Mouse (Mus musculus) midbrain, postnatal 0 days (tissue): ENCODE data around the gene Camk2b. TPM values are rescaled to one million over a fixed set of nuclear protein-coding genes. Genes with fewer than 3 reads are reported as not detected.

Source experiments
- ATAC-seq: fragments of 200-750 bp; cut with Nextera tagmentation; 2 replicates; pipeline ENCODE4 v1.8.0; 2017; ENCODE audit warnings: moderate number of reproducible peaks, mild to moderate bottlenecking, moderate TSS enrichment, moderate library complexity; ENCODE audit not compliant: low FRiP score
- DNase-seq: peaks from one replicate; pipeline ENCODE4 v3.0.0-alpha.2; 2015; ENCODE audit warnings: low spot score
- H3K27ac ChIP-seq: fragments of 300-500 bp; sonication (generic); 2 replicates; pipeline ENCODE4 v1.5.1; 2014; ENCODE audit warnings: low read depth, mild to moderate bottlenecking, low read length, mixed read lengths
- H3K27me3 ChIP-seq: fragments of 300-500 bp; sonication (generic); 2 replicates; pipeline ENCODE4 v1.6.1; 2014; ENCODE audit warnings: low read length, control low read depth, mixed read lengths; ENCODE audit not compliant: insufficient read depth
- H3K36me3 ChIP-seq: fragments of 300-500 bp; sonication (generic); 2 replicates; pipeline ENCODE4 v1.6.1; 2014; ENCODE audit warnings: low read length, control low read depth, mixed read lengths; ENCODE audit not compliant: insufficient read depth
- H3K4me1 ChIP-seq: fragments of 300-500 bp; sonication (generic); 2 replicates; pipeline ENCODE4 v1.6.1; 2014; ENCODE audit warnings: mild to moderate bottlenecking, control low read depth, antibody characterized with exemption, low read length, mixed read lengths; ENCODE audit not compliant: insufficient read depth
- H3K4me2 ChIP-seq: fragments of 300-500 bp; sonication (generic); 2 replicates; pipeline ENCODE4 v1.6.1; 2014; ENCODE audit warnings: low read depth, mild to moderate bottlenecking, low read length, mixed read lengths; ENCODE audit not compliant: poor library complexity, severe bottlenecking
- H3K4me3 ChIP-seq: fragments of 300-500 bp; sonication (generic); 2 replicates; pipeline ENCODE4 v1.5.1; 2014; ENCODE audit warnings: low read depth, mild to moderate bottlenecking, low read length, moderate library complexity
- H3K9ac ChIP-seq: fragments of 300-500 bp; sonication (generic); replicated peaks from 2 replicates; pipeline ENCODE4 v1.6.1; 2014; ENCODE audit warnings: mild to moderate bottlenecking, low read length, moderate library complexity, mixed read lengths; ENCODE audit not compliant: poor library complexity, severe bottlenecking
- H3K9me3 ChIP-seq: fragments of 300-500 bp; sonication (generic); 2 replicates; pipeline ENCODE4 v1.6.1; 2016; ENCODE audit warnings: low read length, control low read depth
- CTCF ChIP-seq: IDR thresholded peaks from 2 replicates; pipeline ENCODE4 v1.5.1; 2016; ENCODE audit warnings: antibody characterized with exemption, mild to moderate bottlenecking
- WGBS: fragments of 180-500 bp; shearing (Covaris S2); extraction: QIAGEN DNeasy Blood & Tissue Kit; methylation state at CpG from one replicate; pipeline ENCODE4 v1.1.7; 2014; 5-methylcytosine and 5-hydroxymethylcytosine counted together
- polyA plus RNA-seq: library from polyadenylated mRNA; unstranded; fragments of >200 nt; fragmentation: Nextera tagmentation; extraction: Ambion mirVana; gene quantifications from 2 replicates; pipeline ENCODE4 v1.2.1, GENCODE M21; 2015
- total RNA-seq: library from RNA; depleted of rRNA; stranded (reverse); fragments of >200 nt; gene quantifications from 2 replicates; pipeline ENCODE4 v1.2.3, GENCODE M21; 2014

Camk2b gene
- total and polyA plus RNA-seq, 2 experiments from 2014 or later = 208 to 225 TPM

GRCm38 (mm10) chr11:5998472-5998871, 67.7 kb downstream of the Camk2b start:
- Histone ChIP-seq H3K27me3 (no peaks in the 10 kb centered on the region), H3K27ac (no peak overlapping the region), H3K9me3 (no peaks in the 10 kb centered on the region), H3K9ac (no peak overlapping the region), H3K4me3 (no peak overlapping the region), H3K36me3 (peaks cover 8% of the 10 kb centered on the region; the same call in 1 of the 2 replicates), H3K4me1 (peaks cover 10% of the 10 kb centered on the region; the same call in 1 of the 2 replicates), H3K4me2 (no peak overlapping the region)
- DNase-seq = no peak
- WGBS = 98% methylated on average over 2 of the region's 2 CpGs
- TF ChIP-seq CTCF = no peak
- ATAC-seq = no peak

GRCm38 (mm10) chr11:5995989-5996388, 70.2 kb downstream of the Camk2b start:
- no peaks in the 10 kb centered on the region for H3K9me3 ChIP-seq
- peaks cover 9% of the 10 kb centered on the region; the same call in 1 of the 2 replicates for H3K4me1 ChIP-seq
- ATAC-seq = peak; percentile 35; the same call in 1 of the 2 replicates
- peaks cover 20% of the 10 kb centered on the region for H3K36me3 ChIP-seq
- no peak overlapping the region for H3K4me3 ChIP-seq
- WGBS = 16% methylated on average over 8 of the region's 8 CpGs
- peak; percentile 94 for TF ChIP-seq CTCF
- H3K27me3 ChIP-seq = no peaks in the 10 kb centered on the region
- H3K9ac ChIP-seq = no peak overlapping the region
- H3K27ac ChIP-seq = no peak overlapping the region
- no peak overlapping the region for H3K4me2 ChIP-seq
- peak; percentile 90 for DNase-seq

GRCm38 (mm10) chr11:5994880-5995279, 71.3 kb downstream of the Camk2b start:
- H3K4me3 ChIP-seq = no peak overlapping the region
- no peak overlapping the region for H3K4me2 ChIP-seq
- no peak overlapping the region for H3K27ac ChIP-seq
- no peak for TF ChIP-seq CTCF
- no peak overlapping the region for H3K9ac ChIP-seq
- peaks cover 23% of the 10 kb centered on the region for H3K36me3 ChIP-seq
- H3K9me3 ChIP-seq = no peaks in the 10 kb centered on the region
- WGBS = 83% methylated on average over 3 of the region's 3 CpGs
- ATAC-seq = no peak
- H3K27me3 ChIP-seq = no peaks in the 10 kb centered on the region
- DNase-seq = no peak
- H3K4me1 ChIP-seq = peaks cover under 1% of the 10 kb centered on the region; the same call in 1 of the 2 replicates

GRCm38 (mm10) chr11:5994212-5994611, 72.0 kb downstream of the Camk2b start:
- Histone ChIP-seq H3K4me3 (no peak overlapping the region), H3K9me3 (no peaks in the 10 kb centered on the region), H3K4me1 (no peaks in the 10 kb centered on the region), H3K9ac (no peak overlapping the region), H3K36me3 (peaks cover 27% of the 10 kb centered on the region), H3K27ac (no peak overlapping the region), H3K27me3 (no peaks in the 10 kb centered on the region), H3K4me2 (no peak overlapping the region)
- WGBS = 80% methylated on average over 5 of the region's 5 CpGs
- peak; percentile 50 for DNase-seq
- TF ChIP-seq CTCF = no peak
- no peak for ATAC-seq

GRCm38 (mm10) chr11:5990910-5991309, 75.3 kb downstream of the Camk2b start:
- TF ChIP-seq CTCF = peak; percentile 80
- H3K9me3 ChIP-seq = no peaks in the 10 kb centered on the region
- no peak overlapping the region for H3K4me2 ChIP-seq
- ATAC-seq (no peak), DNase-seq (peak; percentile 79)
- peaks cover 52% of the 10 kb centered on the region for H3K36me3 ChIP-seq
- no peak overlapping the region for H3K4me3 ChIP-seq
- no peak overlapping the region for H3K9ac ChIP-seq
- no peaks in the 10 kb centered on the region for H3K27me3 ChIP-seq
- H3K4me1 ChIP-seq = no peaks in the 10 kb centered on the region
- no peak overlapping the region for H3K27ac ChIP-seq
- 38% methylated on average over 4 of the region's 4 CpGs for WGBS

GRCm38 (mm10) chr11:5989954-5990593, 76.1 kb downstream of the Camk2b start:
- ATAC-seq (no peak), DNase-seq (no peak)
- Histone ChIP-seq H3K4me1 (no peaks in the 10 kb centered on the region), H3K4me3 (no peak overlapping the region), H3K36me3 (peaks cover 56% of the 10 kb centered on the region), H3K9me3 (no peaks in the 10 kb centered on the region), H3K9ac (no peak overlapping the region), H3K27me3 (no peaks in the 10 kb centered on the region), H3K27ac (no peak overlapping the region), H3K4me2 (no peak overlapping the region)
- no peak for TF ChIP-seq CTCF
- WGBS = 87% methylated on average over 16 of the region's 16 CpGs
